ENCODE assay signal across 10 mouse cellular contexts in genomic region chr2:93772054-93772764, GRCm38 (mm10). TPM values are rescaled to one million over a fixed set of nuclear protein-coding genes. Genes with fewer than 3 reads are reported as not detected.
DNase-seq lines count a peak whose midpoint lies in the region; ATAC-seq and TF ChIP-seq lines count a peak whose summit lies in the region.
"Had no signal": no experiment of that assay in that cellular context is flagged by ENCODE, and none has a peak within 500 bp of the region (broad histone marks: within the 10 kb centered on the region; RNA-seq: fewer than 3 reads in every experiment).

No protein-coding gene starts in this region.

- H3K27ac ChIP-seq in kidney, postnatal 0 days = peak overlapping the region; percentile 27; the same call in 1 of the 2 replicates
- peak overlapping the region; percentile 48 for H3K27ac ChIP-seq in brown adipose tissue, adult 24 weeks (replicated peaks; ENCODE audit: low read depth, low read length)

- ATAC-seq in kidney, postnatal 0 days (replicated peaks; ENCODE audit: low FRiP score, low read depth) = peak; percentile 54; the same call in 1 of the 2 replicates
- peak; percentile 42 to 49 for ATAC-seq in hematopoietic stem cell, adult 5-6 weeks (replicated peaks in 1 of 2; ENCODE audit: insufficient read depth in 1 of 2, low FRiP score in 2 of 2, low TSS enrichment in 1 of 2, low read depth in 1 of 2, poor library complexity in 2 of 2, severe bottlenecking in 2 of 2)
- ATAC-seq in megakaryocyte-erythroid progenitor cell, adult 5-6 weeks (replicated peaks; ENCODE audit: low FRiP score, low TSS enrichment, poor library complexity, severe bottlenecking) = peak; percentile 90

- no peak for DNase-seq in kidney, postnatal 0 days (ENCODE audit: low spot score)
- DNase-seq in kidney, adult 18-20 months = no peak
- no peak for DNase-seq in right cerebral cortex, postnatal 25 days
- no peak for DNase-seq in heart, adult 9 months (ENCODE audit: low spot score in 2 of 2)
- no peak for DNase-seq in left cerebral cortex, adult 18-20 months (ENCODE audit: low spot score in 2 of 2)
- DNase-seq: thymus, postnatal 36 days had no signal

- H3K9me3 ChIP-seq in kidney, postnatal 0 days (replicated peaks; ENCODE audit: low read length) = no peaks in the 10 kb centered on the region

- no peaks in the 10 kb centered on the region for H3K4me1 ChIP-seq in kidney, postnatal 0 days (replicated peaks; ENCODE audit: insufficient read depth, low read length)
- peaks cover 35% of the 10 kb centered on the region for H3K4me1 ChIP-seq in brown adipose tissue, adult 24 weeks (ENCODE audit: control insufficient read depth, insufficient read depth, insufficient read length, low read length)

- H3K9ac ChIP-seq in kidney, postnatal 0 days (ENCODE audit: low read depth, low read length) = no peak overlapping the region

- no peak for TF ChIP-seq CTCF in kidney, postnatal 0 days (IDR thresholded peaks at IDR 0.05; ENCODE audit: low read depth)

- H3K4me3 ChIP-seq in kidney, postnatal 0 days (replicated peaks; ENCODE audit: low read depth, low read length) = no peak overlapping the region
- H3K4me3 ChIP-seq in brown adipose tissue, adult 24 weeks (ENCODE audit: insufficient read depth, low read depth, low read length) = no peak overlapping the region
- H3K4me3 ChIP-seq: erythroblast, embryonic 14.5 days had no signal

- WGBS in kidney, postnatal 0 days = 31% methylated on average over 16 of the region's 16 CpGs

- no peaks in the 10 kb centered on the region for H3K27me3 ChIP-seq in kidney, postnatal 0 days (ENCODE audit: insufficient read depth, low read length)

- peaks cover 5% of the 10 kb centered on the region for H3K36me3 ChIP-seq in kidney, postnatal 0 days (ENCODE audit: insufficient read depth, low read length)

- no peak overlapping the region for H3K4me2 ChIP-seq in kidney, postnatal 0 days (ENCODE audit: low read length)

RNA-seq across cellular contexts. Expression of gene Ext2, which starts 50.2 kb away (rescaled TPM):
- polyA plus RNA-seq in kidney, postnatal 0 days (2015; fragmentation: Nextera tagmentation; extraction: Ambion mirVana) = 109 and 111 TPM in 2 replicates
- 18.2 and 22.2 TPM in 2 replicates for polyA plus RNA-seq in brown adipose tissue, adult 24 weeks (2012; ENCODE audit: insufficient read depth, insufficient read length, missing spikeins)
- total RNA-seq in hematopoietic stem cell, adult 5-6 weeks (2017) = 35.6 and 41.4 TPM in 2 replicates
- total RNA-seq in megakaryocyte-erythroid progenitor cell, adult 5-6 weeks (2014; fragmentation: Nextera tagmentation) = 49.9 and 50.8 TPM in 2 replicates
- total RNA-seq in megakaryocyte-erythroid progenitor cell, adult 5-6 weeks (2017) = 28.5 and 42.0 TPM in 2 replicates
- 10 to 100 TPM; 54.5 to 55.2 TPM for total RNA-seq in left cerebral cortex, adult 18-20 months (2021)
